Mouse (Mus musculus) layer of hippocampus, adult 18-20 months (tissue): ENCODE results near the gene St6galnac1. TPM values are rescaled to one million over a fixed set of nuclear protein-coding genes. Genes with fewer than 3 reads are reported as not detected.
A peak's percentile ranks its signal among the peaks of the same experiment; 100 is the strongest.

Experiments
- DNase-seq, 2 experiments: peaks; one replicate each; pipeline ENCODE4 v3.0.0; 2022; ENCODE audit warnings: low spot score in 2 of 2
- total RNA-seq, 2 experiments: library from RNA; stranded (reverse); gene quantifications; 2 replicates each; pipeline ENCODE4 v1.2.3; 2021

Gene St6galnac1
- total RNA-seq, 2 experiments from 2014 or later: not detected

GRCm38 (mm10) chr11:116729276-116730008 is 45.9 kb downstream of the St6galnac1 start:
- DNase-seq: no peak

DNA sequence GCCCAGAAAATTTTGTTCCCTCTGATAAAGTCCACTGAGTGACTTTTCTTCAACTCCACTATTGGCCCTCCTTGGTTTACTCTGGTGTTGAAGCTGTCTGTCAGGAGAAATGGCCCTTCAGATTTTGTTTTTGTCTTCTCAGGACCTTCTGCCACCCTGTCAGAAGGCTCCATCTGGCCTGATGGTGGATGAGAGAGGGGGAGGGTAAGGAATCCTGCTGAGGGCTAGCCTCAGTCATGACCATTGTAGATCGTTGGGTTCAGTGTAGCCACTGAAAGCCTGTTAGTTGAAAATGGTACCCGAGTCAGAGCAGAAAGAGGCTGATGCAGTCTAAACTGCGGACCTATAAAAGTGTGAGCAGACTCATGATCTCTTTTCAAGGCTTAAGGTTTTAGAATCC is 49.2 kb downstream of the St6galnac1 start:
- DNase-seq: no peak

DNA sequence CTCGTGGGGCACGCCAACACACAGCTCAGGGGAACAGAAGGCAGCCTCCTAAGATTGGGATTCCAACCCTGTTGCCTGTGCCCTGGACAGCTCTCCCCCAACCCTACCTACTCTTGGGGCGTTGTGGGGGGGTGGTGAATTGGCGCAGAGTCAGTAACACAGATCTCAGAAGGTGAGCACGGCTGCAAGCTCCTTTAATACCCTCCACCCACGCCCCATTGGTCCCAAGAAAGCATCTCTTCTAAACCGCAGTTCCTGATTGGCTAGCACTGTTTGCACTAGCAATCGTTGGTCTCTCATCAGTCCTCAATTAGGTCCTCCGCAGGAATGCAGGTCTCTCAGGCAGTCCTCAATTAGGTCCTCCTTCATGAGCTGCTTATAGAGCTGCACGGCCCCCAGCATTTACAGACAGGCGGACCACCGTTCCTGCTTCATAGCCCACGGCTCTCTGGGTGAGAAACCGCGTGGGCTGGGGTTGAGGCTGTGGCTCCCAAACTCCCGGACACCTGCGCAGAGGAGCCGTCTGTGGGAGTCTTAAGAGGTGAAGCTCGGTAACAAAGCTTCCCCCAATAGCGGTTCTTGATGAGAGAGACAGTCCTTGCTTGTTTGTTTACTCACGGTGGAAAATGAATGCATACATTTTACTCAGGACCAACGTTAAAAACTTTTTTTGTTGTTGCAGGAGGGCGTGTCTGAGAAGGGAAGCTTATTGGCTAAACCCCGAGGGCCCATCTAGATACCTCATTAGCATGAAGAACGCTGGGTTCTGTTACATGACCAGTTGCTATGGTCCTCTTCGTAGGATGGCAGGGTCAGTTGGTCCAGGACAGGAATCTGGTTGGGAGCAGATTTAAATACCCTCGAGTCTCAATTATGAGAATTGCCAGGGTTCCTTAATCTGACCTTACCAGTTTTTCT is 50.0 kb downstream of the St6galnac1 start:
- DNase-seq: peak in 1 of 2 experiments; percentile 5

DNA sequence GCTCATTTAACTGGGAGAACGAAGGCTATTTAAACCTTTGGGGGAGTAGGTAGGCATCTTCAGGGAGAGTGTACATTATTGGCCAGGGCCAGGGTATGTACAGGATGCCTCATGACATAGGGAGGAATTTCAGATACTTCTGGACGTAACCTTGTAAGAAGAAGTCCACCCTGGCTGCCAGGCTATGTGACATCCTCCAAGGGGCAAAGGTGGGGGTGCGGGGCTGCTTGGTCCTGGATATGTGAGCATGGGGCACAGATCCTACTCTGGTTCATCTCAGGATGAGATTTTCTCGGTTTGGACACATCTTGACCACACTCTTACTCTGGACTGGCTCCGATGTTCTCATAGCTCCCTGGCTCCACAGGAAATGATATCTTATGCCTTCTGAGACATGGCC is 52.2 kb downstream of the St6galnac1 start:
- no peak for DNase-seq

DNA sequence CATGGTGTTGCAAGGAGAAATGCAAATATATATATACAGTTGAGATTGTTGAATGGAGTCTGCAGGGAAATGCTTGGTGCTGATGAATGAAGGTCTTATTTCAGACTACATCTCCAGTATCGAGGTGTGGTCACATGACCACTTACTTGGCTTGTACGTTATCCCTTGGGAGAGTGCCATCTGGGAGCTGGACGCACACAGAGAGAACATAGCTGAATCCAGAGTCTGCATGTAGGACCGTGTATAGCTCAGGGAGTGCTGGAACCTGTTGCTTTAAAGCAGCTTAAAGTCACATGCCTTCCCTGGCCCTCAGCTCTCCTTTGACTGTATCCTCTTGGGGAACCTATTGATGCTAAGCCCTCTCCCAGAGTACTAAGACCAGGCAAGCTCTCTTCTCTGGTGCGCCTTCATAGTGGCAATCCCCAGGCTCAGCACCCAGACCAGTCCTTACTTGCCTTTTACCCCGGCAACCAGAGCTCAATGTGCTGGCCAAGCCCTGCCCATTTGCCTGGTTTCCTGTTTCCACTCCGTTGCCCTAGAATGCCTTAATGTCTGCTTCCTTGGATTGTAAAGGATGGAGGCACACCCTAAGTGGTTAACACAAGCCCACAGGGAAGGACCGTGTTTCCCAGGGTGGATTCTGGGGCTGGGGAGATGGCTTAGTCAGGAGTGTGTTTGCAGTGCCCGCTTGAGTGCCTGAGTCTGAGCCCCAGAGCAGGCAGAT is 53.6 kb downstream of the St6galnac1 start:
- no peak for DNase-seq

DNA sequence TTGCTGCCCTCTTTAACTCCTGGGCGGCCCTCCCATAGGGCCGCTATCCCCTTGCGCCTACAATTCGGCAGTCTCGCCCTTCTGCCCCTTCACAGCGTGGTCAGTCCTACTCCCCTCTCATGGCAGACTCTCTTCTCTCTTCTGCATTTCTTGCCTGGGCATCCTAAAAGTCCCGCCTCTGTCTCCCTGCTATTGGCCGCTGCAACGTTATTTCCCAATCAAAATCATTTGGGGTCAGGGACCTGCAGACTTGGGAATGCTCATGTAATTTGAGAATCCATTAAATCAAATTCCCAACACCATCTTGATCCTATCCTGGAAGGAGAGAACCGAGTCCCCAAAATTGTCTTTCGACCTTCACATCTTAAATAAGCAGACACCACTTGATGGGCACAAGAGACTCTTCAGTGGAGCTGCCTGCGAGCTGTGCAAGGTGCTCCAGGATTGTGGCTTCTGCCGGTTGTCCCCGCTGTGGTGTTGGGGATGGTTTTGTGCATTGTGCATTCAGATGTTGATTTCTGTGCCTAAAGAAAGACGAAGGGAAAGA is 54.9 kb downstream of the St6galnac1 start:
- no peak for DNase-seq

Other genes starting within 250 kb of the St6galnac1 start
- gene Sphk1, start 244.6 kb downstream of the St6galnac1 start, total RNA-seq: 1 to 10 TPM in 1 of 2 experiments, under 1 TPM in 1; 0.84 to 2.3 TPM
- gene Ube2o, start 194.1 kb downstream of the St6galnac1 start, total RNA-seq: 100 to 1,000 TPM in 1 of 2 experiments, 10 to 100 TPM in 1; 99.4 to 104 TPM
- gene Aanat, start 189.1 kb downstream of the St6galnac1 start, total RNA-seq: 1 to 10 TPM in 1 of 2 experiments, under 1 TPM in 1; 0.33 to 1.1 TPM
- gene Rhbdf2, start 148.5 kb downstream of the St6galnac1 start, total RNA-seq: 1 to 10 TPM; 1.1 to 1.3 TPM
- 1 to 10 TPM; 5.6 to 5.8 TPM for gene Prcd, start 122.0 kb downstream of the St6galnac1 start, total RNA-seq
- gene Cygb, start 121.2 kb downstream of the St6galnac1 start, total RNA-seq: 10 to 100 TPM; 71.3 to 80.7 TPM
- gene Mxra7, start 52.5 kb upstream of the St6galnac1 start, total RNA-seq: 10 to 100 TPM; 21.1 to 21.5 TPM
- 10 to 100 TPM; 25.7 to 27.4 TPM for gene Mettl23, start 67.8 kb upstream of the St6galnac1 start, total RNA-seq
- 10 to 100 TPM; 38.3 to 39.9 TPM for gene Jmjd6, start 67.9 kb upstream of the St6galnac1 start, total RNA-seq
- 10 to 100 TPM; 36.3 to 39.1 TPM for gene Mfsd11, start 76.9 kb upstream of the St6galnac1 start, total RNA-seq
- 100 to 1,000 TPM; 166 to 176 TPM for gene Srsf2, start 77.6 kb upstream of the St6galnac1 start, total RNA-seq
- 10 to 100 TPM; 41.1 to 47.8 TPM for gene Mgat5b, start 143.4 kb upstream of the St6galnac1 start, total RNA-seq